Mouse (Mus musculus): ENCODE results near the gene Trpm8. TPM values are rescaled to one million over a fixed set of nuclear protein-coding genes. Genes with fewer than 3 reads are reported as not detected.
A peak's percentile ranks its signal among the peaks of the same experiment; 100 is the strongest.

Trpm8 gene
- total RNA-seq, 2 experiments from 2014 or later: not detected

DNA sequence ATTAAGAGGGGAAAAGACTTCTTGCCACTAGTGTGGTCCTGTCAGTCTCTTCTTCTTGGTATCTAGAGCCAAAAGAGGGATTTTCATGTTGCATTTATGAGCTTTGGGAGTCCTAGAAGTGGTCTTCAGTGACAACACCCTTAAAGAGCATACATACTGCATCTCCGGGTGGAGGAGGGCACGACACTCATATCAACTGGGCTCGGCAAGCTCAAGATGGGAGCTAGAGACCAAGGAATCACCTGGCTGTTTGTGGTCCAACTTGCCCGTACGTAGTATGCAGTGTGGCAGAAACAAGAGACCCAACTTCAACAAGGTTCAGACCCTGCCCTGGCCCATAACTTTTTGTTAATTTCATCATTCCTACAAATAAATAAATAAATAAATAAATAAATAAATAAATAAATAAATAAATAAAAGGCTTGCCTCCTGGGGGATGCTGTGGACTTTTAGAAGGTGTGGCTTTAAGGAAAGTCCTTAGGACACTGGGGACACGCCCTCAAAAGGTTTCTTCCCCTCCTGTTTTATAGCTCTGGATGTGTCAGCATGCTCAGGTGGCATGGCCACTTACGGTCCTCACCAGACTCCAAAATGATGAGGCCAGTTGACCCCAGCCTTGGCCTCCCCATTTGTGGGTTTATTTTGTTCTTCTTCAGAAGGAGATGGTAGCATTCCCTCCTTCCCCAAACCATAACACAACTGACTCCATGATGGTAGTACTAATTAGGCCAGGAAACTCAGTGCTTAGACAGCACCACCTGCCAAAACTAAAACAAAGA is 20.2 kb downstream of the Trpm8 start:
- no peak for DNase-seq
- intact Hi-C loops (cut with DNase I; ENCODE audit: low total_unique reads): no loop called here

DNA sequence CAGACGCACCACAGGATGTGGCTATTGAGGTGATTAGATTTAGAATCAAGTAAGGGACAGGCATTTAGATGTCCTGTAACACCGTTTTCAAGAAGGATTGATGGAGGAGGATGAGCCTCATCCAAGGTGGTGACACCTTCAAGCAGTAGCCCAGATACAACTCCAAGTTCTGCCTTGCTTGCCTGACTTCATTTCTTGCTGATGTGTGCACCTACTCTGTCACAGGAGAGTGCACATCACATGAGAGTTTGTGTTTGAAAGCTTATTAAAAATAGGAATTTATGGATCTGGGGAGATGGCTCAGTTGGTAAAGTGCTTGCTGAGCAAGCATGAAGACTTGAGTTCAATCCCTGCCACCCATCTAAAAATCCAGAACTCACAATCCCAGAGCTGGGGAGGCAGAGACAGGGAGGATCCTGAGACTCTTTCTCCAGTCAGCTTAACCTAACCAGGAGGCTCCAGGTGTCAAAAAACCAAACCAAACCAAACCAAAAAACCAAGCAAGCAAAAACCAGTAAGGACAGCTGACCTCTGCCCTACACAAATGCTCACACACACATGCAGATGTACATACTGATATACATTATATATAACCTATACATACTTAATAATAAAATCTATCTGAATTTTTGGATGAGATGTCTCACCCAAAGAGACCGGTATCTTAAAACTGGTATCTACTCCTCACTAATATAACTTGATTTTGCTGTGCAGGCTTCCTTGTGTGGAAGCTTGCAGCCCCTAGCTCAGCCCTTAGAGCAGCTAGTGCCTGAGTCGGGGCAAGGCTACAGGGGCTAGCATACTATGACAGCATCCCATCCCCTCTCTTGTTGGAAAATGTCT is 21.4 kb downstream of the Trpm8 start:
- intact Hi-C loops (cut with DNase I; ENCODE audit: low total_unique reads): no loop called here
- no peak for DNase-seq

DNA sequence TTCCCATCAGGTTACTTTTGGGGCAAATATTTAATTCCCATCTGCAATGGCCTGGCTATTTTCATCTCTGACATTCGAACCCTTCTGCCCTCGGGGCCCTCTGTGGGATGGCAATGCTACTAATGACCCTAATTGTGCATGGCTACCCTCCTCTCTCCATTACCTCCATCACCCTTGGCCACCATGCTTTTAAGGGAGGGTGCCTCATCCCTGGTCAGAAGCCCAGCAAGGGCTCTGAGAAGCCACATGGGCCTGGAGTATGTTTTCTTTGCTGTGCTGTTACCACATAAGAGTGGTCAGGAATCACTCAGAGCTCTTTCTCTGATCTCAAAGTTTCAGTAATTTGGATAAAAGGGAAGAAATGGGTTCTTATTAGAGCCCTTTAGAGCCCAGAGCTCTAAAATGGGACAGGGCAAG is 22.1 kb downstream of the Trpm8 start:
- intact Hi-C loops (cut with DNase I; ENCODE audit: low total_unique reads): no loop called here

DNA sequence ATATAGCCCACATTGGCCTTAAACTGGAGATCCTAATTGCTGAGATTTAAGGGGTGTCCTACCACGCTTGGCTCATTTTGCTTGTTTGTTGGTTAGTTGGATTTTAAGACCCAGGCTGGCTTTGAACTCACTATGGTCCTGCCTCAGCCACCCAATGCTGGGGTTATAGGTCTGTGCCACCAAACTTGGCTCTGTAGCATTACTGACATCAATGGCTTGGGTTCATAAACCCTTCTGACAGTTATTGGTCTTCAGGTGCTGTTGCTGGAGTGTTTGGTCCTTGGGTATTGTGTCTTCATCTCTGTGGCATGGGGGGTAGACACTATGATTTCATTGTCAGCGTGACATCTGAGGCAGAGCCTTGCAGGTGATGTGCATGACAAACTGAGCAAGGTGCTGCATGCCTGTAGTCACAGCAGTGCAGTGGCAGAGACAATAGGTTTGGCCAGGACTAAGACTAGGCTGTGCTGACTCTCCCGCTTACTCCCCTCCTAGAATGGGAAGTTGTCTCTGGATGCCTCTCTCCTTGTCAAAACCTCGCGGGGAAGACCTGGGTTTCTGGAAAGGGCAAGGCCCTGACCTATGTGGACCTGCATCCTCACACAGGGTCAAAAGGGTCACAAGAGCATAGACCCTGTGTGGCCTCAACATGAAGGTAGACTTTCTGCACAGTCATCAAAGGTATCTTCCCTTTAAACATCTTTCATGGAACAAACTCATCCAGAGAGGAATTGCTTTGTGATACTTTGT is 23.0 kb downstream of the Trpm8 start:
- intact Hi-C loops (cut with DNase I; ENCODE audit: low total_unique reads): no loop called here
- DNase-seq: no peak

More for the DNA sequence above, 22.1 kb downstream of the Trpm8 start:
- DNase-seq: no peak

DNA sequence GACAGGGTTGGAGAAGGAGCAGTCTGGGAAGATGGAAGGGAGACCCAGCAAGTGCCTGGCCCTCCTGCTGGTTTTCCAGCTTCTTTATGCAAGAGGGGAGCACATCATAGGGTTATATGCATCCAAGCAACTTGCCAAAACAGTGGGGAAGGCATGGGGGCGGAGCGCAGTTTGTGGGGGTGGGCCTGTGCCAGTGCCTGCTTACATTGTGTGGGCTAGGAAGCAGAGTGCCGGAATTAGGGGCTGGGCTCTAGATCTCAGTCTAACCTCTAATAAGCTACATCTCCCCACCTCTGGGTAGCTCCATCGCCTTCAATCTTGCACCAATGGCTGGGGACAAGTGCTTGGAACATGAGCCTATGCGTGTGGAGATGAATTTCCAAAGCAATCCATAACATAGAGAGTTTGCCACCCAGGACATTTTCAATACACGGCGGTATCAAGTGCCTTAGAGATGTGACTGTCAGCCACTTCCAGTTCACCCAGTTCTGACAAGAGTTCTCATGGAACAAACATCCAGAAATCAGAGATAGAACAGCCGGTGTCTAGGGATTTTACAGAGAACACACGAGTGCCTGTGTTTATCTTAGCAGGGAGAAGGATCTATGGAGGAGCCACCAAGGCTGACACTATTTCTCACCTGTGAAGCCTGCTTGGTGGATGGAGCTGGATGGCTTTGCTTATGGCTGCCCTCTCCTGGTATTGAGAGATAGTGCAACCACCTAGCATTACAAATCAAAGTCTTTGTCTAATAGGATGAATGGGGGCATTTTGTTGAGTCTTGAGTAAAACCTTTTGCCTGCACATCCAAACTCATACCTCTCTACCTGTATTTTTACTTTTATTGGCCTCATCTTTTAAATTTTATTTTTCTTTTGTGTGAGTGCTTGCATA is 23.9 kb downstream of the Trpm8 start:
- no peak for DNase-seq
- intact Hi-C loops (cut with DNase I; ENCODE audit: low total_unique reads): no loop called here

DNA sequence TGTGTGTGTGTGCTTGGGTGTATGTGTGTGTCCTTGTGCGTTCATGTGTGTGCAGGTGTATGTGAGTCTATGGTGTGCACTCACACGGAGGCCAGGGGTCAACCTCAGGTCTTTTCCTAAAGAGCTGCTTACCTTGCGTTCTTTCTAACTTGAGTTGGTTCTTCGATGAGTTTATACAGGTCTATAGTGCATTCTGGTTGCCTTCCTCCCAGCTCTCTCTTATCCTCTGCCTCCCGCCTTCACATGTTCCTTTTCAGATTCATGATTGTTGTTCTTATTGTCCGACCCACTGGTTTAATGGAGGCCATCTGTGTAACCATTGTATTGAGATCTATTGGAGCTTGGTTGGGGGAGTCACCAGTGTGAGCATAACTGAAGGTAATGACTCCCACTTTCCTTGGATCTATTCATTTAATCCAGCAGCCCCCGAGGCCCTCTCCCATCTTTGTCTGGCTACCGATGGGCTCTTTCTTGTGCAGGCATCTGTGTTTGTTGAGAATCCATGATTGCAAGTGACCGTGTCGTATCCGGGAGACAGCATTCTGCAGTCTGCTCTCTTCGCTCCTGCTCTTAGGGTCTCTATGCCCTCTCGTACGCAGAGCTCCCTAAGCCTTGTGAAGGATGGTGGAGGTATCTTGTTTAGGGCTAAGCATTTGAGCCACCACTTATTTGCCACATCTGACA is 24.7 kb downstream of the Trpm8 start:
- intact Hi-C loops (cut with DNase I; ENCODE audit: low total_unique reads): no loop called here
- DNase-seq: no peak

DNA sequence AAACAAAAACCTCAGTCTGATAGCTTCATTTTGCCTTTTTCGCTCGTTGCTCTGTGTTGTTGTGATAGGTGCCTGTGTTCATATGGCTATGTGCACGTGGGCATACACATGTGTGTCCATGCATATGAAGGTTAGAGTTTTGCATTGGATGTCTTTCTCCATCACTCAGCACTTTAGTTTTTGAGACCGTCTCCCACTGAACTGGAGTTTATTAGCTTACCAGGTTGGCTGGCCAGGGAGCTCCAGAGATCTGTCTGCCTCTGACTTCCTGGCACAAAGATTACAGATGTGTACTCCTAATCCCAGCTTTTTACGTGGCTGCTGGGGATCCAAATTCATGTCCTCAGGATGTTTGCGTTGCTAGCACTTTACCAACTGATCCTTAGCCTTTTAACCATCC is 26.3 kb downstream of the Trpm8 start:
- intact Hi-C loops (cut with DNase I; ENCODE audit: low total_unique reads): no loop called here
- DNase-seq: no peak

DNA sequence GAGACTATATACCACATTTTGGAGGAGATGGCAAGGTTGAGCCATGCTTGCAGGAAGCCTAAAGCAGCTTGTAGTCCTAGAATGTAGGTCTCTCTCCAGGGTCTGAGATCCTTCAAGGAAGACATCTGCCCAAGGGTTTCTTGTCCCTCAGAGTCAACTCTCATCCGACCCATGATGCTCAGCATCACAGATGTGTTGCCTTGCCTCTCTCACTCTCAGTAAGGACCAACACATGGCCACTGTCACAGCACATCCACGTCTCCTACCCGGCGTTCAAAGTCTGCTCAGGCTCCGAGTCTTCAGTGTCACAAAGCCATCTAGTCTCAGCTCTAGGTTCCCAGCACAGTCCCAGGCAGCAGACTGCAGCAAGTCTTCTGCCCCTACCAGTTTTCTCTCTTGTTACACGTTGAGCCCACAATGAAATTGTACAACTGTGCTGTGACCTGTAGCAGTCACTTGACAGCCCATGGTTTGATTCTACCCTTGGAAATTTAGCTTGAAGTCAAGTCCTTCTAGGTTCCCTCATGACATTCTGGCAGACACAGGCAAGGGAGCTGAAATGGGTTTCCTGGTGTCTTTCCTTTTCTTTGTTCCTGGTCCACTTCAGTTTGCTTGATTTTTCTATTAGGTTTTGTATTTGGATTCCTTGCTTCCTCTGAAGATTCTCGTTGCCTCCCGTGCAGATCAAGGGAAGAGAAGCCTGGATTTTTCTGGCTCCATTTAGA is 27.0 kb downstream of the Trpm8 start:
- intact Hi-C loops (cut with DNase I; ENCODE audit: low total_unique reads): no loop called here
- DNase-seq: no peak

DNA sequence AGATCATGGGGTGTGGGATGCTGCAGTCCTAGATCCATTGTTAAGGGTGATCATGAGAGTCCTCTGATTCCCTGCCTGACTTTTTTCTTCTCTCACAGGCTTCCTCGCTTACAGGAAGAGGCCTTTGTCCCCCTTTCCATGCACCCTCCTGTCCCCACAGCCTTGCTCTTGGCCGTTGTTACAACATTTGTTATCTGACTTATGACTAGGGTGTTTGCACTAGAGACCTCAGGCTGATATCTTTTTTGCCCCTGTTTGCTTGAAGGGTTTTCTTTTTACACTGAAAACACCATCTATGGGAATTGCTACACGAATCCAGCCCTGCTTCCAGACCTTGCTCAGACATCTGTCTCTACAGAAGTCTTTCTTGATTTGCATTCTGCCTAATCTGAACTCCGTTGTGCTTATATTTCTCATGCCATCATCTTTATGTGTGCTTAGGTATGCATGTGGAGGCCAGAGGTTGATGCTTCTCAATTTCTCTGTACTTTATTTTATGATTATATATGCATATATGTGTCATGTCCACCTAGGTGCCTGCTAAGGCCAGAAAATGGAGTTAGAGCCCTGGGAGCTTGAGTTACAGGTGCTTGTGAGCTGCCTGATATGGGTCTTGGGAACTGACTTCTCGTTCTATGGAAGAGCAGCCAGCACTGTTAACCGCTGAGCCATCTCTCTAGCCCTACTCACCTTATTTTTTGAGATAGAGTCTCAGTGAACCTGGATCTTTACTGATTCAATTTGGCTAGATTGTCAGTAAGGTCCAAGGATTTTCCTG is 27.7 kb downstream of the Trpm8 start:
- no peak for DNase-seq
- intact Hi-C loops (cut with DNase I; ENCODE audit: low total_unique reads): no loop called here

DNA sequence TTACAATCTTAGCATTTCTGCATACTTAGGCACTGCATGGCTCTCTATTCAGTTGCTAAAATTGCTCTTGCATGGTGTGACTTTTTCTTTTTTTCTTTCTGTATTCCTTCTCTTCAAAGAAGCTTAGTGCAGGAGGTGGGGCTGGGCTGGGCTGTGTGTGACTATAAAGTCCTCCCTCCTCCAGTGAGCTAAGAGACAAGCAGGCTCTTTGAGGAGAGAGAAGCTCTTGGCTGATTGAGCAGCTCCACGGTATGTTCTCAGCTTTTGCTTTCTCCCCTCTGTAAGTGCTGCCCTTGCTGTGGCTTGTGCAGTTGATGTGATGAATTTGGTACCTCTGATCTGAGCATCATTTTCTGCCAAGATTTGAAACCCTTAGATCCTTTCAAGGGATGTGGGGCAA is 29.1 kb downstream of the Trpm8 start:
- intact Hi-C loops (cut with DNase I; ENCODE audit: low total_unique reads): no loop called here
- DNase-seq: no peak

DNA sequence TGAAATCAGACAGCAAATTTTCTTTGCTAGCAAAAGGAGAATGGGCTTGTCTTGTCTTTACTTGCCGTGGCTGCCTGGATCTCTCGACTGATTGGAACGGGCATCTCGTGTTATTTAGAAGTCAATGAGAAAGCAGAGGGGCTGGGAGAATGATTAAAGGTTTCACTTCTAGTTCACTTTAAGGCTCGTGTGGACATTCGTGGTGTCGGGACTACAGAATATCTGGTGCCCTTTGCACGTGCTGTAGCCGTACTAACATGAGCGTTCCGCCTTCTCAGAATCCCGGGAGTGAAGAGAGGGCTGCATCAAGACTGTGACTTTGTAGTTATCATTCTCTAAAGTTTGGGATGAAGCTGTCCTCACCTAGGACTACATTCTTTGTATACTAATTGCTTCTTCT is 29.7 kb downstream of the Trpm8 start:
- intact Hi-C loops (cut with DNase I; ENCODE audit: low total_unique reads): no loop called here
- no peak for DNase-seq

DNA sequence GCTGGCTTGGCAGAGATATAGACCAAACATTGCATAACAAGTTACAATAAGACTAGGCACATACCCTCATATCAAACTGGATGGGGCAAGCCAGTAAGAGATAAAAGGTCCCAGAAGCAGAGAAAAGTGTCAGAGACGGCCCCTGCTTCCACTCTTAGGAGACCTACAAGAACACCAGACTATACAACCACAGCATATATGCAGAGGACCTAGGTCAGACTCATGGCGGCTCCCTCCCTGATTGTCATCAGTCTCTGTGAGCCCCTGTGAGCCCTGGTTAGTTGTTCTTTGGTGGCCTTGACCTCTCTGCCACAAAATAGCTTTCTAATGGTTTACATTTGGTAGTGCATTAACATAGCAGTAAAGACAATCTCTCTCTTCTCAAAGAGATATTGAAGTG is 31.6 kb downstream of the Trpm8 start:
- no peak for DNase-seq
- intact Hi-C loops (cut with DNase I; ENCODE audit: low total_unique reads): no loop called here

DNA sequence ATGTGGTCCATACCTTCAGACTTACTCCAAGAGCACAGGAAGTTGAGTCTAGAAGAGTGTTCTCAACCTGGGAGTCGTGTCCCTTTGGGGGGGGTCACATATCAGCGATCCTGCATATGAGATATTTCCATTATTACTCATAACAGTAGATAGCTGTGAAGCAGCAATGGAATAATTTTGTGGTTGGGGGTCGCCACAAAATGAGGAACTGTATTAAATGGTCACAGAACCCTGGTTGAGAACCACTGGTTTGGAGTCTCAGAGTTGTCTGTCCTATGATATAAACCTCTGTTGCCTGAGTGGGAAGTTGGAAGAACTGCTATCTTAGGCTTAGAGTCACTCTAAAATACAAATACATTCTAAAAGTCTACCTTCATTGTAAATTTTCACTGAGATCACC is 32.4 kb downstream of the Trpm8 start:
- no peak for DNase-seq
- intact Hi-C loops (cut with DNase I; ENCODE audit: low total_unique reads): no loop called here

DNA sequence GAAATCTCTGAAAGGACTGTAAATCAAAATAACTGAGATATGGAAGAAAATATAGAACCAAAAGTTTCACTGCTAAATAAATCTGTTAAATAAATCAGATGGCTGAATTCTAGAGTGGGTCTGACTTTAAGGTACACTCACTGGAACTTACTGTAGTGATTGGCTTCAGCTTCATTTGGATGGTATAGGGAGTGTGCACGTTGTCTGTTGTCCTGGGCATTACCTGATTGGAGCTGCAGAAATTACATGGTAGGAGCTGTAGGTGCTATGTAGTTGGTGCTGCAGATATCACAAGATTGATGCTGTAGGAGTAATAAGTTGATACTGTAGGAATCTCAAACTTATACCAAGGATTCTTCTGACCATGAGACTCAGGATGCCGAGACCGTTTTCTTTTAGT is 32.9 kb downstream of the Trpm8 start:
- intact Hi-C loops (cut with DNase I; ENCODE audit: low total_unique reads): no loop called here
- no peak for DNase-seq

DNA sequence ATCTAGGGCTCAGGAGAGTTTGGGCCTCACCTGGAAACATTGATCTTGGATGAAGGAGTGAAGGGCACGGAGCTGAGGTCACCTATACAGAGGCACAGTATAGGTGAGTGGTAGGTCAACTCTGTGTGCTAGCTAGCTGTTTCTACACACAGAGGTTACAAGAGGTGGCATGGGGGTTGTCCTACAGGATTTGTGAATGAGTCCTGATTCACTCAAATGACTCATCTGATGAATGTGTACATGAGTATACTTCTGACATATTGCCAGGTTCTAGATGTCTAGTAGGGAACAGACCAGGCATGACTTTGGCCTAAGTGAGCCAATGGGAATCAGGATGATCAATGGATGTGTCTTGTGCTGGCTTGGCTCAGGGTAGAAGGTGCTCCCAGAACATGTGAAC is 39.8 kb downstream of the Trpm8 start:
- intact Hi-C loops (cut with DNase I; ENCODE audit: low total_unique reads): no loop called here
- no peak for DNase-seq

DNA sequence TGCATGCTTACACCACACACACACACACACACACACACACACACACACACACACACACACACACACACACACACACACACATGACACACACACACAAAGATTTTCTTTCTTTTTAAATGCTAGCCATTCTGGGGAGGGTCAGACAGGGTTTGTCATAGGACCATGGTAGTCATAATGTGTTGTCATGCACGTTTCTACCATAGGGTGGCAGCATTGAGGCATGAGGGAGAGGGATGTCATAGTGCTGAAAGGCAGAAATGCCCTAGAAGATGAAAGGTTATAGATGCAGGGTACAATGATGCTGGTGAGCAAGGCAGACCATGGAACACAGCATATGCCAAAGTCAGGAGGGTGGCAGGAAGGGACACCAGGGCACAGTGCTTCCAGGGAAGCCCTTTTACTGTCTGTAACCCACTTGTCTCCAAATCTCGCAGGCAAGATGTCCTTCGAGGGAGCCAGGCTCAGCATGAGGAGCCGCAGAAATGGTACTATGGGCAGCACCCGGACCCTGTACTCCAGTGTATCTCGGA is 41.1 kb downstream of the Trpm8 start:
- peak; percentile 45 for DNase-seq
- intact Hi-C loops (cut with DNase I; ENCODE audit: low total_unique reads): no loop called here

DNA sequence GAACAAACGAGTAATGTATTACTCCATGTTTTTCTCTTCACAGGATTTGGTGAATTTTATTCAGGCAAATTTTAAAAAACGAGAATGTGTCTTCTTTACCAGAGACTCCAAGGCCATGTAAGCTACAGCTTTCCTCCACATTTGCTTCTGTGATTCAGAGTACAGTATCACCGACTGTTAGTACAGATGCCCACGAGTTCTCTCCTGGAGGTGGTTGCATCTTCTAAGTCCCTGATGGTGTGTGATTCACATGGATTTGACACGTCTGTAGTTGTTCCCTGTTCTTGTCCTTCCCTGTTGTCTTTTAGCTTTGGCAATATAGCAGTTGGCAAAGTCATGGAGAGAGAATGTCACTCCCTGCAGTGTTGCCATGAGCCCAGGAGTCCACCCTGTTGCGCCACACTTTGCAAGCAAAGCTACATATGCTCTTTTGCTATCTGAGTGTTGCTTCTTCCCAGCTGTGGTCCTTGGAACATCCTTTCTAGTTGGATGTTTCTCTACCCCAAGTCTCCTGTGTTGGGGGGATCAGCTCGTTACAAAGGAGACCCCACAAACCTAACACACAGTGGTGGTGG is 43.4 kb downstream of the Trpm8 start:
- intact Hi-C loops (cut with DNase I; ENCODE audit: low total_unique reads): no loop called here
- no peak for DNase-seq
